ENCODE assay signal across 8 mouse cellular contexts in the genomic region with DNA sequence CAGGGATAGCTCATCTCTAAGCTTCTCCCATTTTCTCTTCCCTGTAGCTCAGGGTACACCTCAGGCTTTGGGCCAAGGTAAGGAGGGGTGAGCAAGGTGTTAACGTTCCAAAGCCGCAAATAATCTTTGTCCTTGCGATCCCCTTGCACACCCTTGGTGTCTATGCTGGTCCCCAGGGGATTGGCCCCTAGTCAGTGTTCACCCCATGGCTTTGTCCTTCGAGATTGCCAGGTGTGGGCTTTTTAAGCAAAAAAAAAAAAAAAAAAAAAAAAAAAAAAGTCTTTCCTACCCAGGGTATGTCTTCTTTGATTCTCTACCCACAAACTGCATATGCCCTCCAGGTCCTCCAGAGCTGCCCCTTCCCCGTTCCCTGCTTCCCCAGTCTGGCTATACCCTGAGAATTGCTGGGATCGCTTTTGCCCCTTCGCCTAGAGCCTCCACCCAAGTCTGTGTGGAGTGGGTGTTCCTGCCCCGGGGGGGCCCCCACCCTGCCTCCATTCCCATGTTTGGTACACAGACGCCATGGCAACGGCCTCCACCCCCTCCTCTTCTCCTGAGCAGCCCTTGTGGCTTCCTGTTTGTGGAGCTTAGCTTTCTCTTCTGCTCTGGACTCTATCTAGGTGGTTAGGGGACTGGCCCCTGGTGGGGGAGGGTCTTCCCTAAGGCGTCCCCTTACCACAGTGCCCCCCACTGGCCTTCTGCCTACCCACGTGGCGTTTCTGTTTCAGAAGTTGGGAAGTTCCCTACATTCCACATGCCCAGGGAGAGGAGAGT. TPM values are rescaled to one million over a fixed set of nuclear protein-coding genes. Genes with fewer than 3 reads are reported as not detected.
DNase-seq lines count a peak whose midpoint lies in the region; ATAC-seq lines count a peak whose summit lies in the region.

No protein-coding gene starts in this region.

- peak overlapping the region; percentile 93 for H3K27ac ChIP-seq in intestine, embryonic 16.5 days (ENCODE audit: low read length)
- H3K27ac ChIP-seq in neural tube, embryonic 12.5 days = no peak overlapping the region

- peaks cover 15% of the 10 kb centered on the region; the same call in 1 of the 2 replicates for H3K36me3 ChIP-seq in intestine, embryonic 16.5 days (ENCODE audit: control insufficient read depth, insufficient read depth, low read length)
- H3K36me3 ChIP-seq in neural tube, embryonic 12.5 days = peaks cover 23% of the 10 kb centered on the region

- H3K4me2 ChIP-seq in intestine, embryonic 16.5 days (ENCODE audit: low read depth, low read length) = peak overlapping the region; percentile 64
- H3K4me2 ChIP-seq in neural tube, embryonic 12.5 days (replicated peaks) = peak overlapping the region; percentile 63

- peaks cover 31% of the 10 kb centered on the region for H3K4me1 ChIP-seq in intestine, embryonic 16.5 days (ENCODE audit: control insufficient read depth, insufficient read depth, low read length)
- peaks cover 52% of the 10 kb centered on the region for H3K4me1 ChIP-seq in neural tube, embryonic 12.5 days

- ATAC-seq in intestine, embryonic 16.5 days = peak; percentile 7; the same call in 1 of the 2 replicates
- ATAC-seq in neural tube, embryonic 12.5 days (ENCODE audit: low FRiP score, low read depth) = peak; percentile 3; the same call in 1 of the 2 replicates

- no peaks in the 10 kb centered on the region for H3K27me3 ChIP-seq in intestine, embryonic 16.5 days (replicated peaks; ENCODE audit: control insufficient read depth, insufficient read depth, low read length)
- peaks cover 27% of the 10 kb centered on the region for H3K27me3 ChIP-seq in neural tube, embryonic 12.5 days (replicated peaks)

- peak overlapping the region; percentile 86 for H3K9ac ChIP-seq in intestine, embryonic 16.5 days (ENCODE audit: low read depth, low read length)
- H3K9ac ChIP-seq in neural tube, embryonic 12.5 days = peak overlapping the region; percentile 54

- no peaks in the 10 kb centered on the region for H3K9me3 ChIP-seq in intestine, embryonic 16.5 days (ENCODE audit: control insufficient read depth, low read length)
- H3K9me3 ChIP-seq in neural tube, embryonic 12.5 days = no peaks in the 10 kb centered on the region

- 24% methylated on average over 13 of the region's 13 CpGs for WGBS in intestine, embryonic 16.5 days
- WGBS in neural tube, embryonic 12.5 days = 26% methylated on average over 13 of the region's 13 CpGs

- peak; percentile 82 for DNase-seq in ES-CJ7 (ENCODE audit: low read depth, low spot score)
- peak; percentile 44 for DNase-seq in brain, adult 2 months (ENCODE audit: low read depth, low spot score)
- peak; percentile 99 for DNase-seq in heart, adult 11 months
- DNase-seq in lung, adult 18-20 months = peak; percentile 95 to 96
- DNase-seq in cerebellum, adult 11-12 months = no peak
- DNase-seq in cerebellum, adult 9-10 months = no peak

- H3K4me3 ChIP-seq in intestine, embryonic 16.5 days (ENCODE audit: low read length) = peak overlapping the region; percentile 79
- H3K4me3 ChIP-seq in neural tube, embryonic 12.5 days = peak overlapping the region; percentile 49

RNA-seq across cellular contexts. Expression of gene Tagln2, which starts 1.7 kb away (rescaled TPM):
- 469 and 470 TPM in 2 replicates for polyA plus RNA-seq in intestine, embryonic 16.5 days (2015; fragmentation: Nextera tagmentation; extraction: Ambion mirVana)
- 105 and 131 TPM in 2 replicates for polyA plus RNA-seq in neural tube, embryonic 12.5 days (2016; fragmentation: Nextera tagmentation; extraction: Ambion mirVana)

RNA-seq across cellular contexts. Expression of gene Cfap45, which starts 19.0 kb away (rescaled TPM):
- 1.1 and 1.3 TPM in 2 replicates for polyA plus RNA-seq in intestine, embryonic 16.5 days (2015; fragmentation: Nextera tagmentation; extraction: Ambion mirVana)
- polyA plus RNA-seq in neural tube, embryonic 12.5 days (2016; fragmentation: Nextera tagmentation; extraction: Ambion mirVana) = 2.3 and 2.5 TPM in 2 replicates

RNA-seq across cellular contexts. Expression of gene Igsf9, which starts 20.0 kb away (rescaled TPM):
- 109 and 110 TPM in 2 replicates for polyA plus RNA-seq in intestine, embryonic 16.5 days (2015; fragmentation: Nextera tagmentation; extraction: Ambion mirVana)
- 83.5 and 84.1 TPM in 2 replicates for polyA plus RNA-seq in neural tube, embryonic 12.5 days (2016; fragmentation: Nextera tagmentation; extraction: Ambion mirVana)

RNA-seq across cellular contexts. Expression of gene Slamf9, which starts 26.4 kb away (rescaled TPM):
- 1.6 and 2.3 TPM in 2 replicates for polyA plus RNA-seq in intestine, embryonic 16.5 days (2015; fragmentation: Nextera tagmentation; extraction: Ambion mirVana)
- polyA plus RNA-seq in neural tube, embryonic 12.5 days (2016; fragmentation: Nextera tagmentation; extraction: Ambion mirVana) = 0.19 TPM in 1 of 2 replicates, not detected in the other

RNA-seq across cellular contexts. Expression of gene Vsig8, which starts 54.2 kb away (rescaled TPM):
- 0.15 and 0.31 TPM in 2 replicates for polyA plus RNA-seq in intestine, embryonic 16.5 days (2015; fragmentation: Nextera tagmentation; extraction: Ambion mirVana)
- 0.31 and 0.58 TPM in 2 replicates for polyA plus RNA-seq in neural tube, embryonic 12.5 days (2016; fragmentation: Nextera tagmentation; extraction: Ambion mirVana)

Comparison
In these comparisons a context has a peak if more than half of its experiments do, and no peak if none do; other contexts are left out.
1. DNase-seq: peak in ES-CJ7 (single experiment), brain, adult 2 months (single experiment), heart, adult 11 months (single experiment) and lung, adult 18-20 months (2 of 2); none in cerebellum, adult 11-12 months (single experiment) and cerebellum, adult 9-10 months (single experiment).